Mouse (Mus musculus): ENCODE results near the gene Trim12c. TPM values are rescaled to one million over a fixed set of nuclear protein-coding genes. Genes with fewer than 3 reads are reported as not detected.

Gene Trim12c
- polyA plus RNA-seq, 1 experiment from 2014 or later, result 27.6 TPM

GRCm38 (mm10) chr7:104291638-104292400 is 61.3 kb downstream of the Trim12c start:
- Histone ChIP-seq H3K36me3 (ENCODE audit: inconsistent target) (no peaks in the 10 kb centered on the region), H3K79me2 (ENCODE audit: inconsistent target) (no peaks in the 10 kb centered on the region), H3K27ac (no peak overlapping the region), H3K4me3 (ENCODE audit: inconsistent target) (no peak overlapping the region)
- WGBS (ENCODE audit: missing documents), result 92% methylated on average over 5 of the region's 5 CpGs

DNA sequence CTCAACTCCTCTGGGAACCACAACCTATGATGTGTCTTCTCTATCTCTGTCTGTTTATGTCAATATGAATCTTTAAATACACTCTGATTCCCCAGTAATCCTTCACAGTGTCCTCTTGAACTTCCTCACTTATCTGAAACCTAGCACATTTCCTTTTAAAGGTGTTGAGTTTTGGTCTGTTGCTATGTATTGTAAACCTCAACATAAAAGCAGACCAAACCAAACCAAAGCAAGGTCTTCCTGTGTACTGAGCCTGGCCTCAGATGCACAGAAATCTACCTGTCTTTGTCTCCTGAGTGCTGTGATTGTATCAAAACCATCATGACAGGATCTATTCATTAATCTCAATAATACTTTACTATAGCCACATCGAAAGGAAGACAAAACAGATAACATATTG is 62.5 kb downstream of the Trim12c start:
- Histone ChIP-seq H3K36me3 (ENCODE audit: inconsistent target) (no peaks in the 10 kb centered on the region), H3K4me3 (ENCODE audit: inconsistent target) (no peak overlapping the region), H3K79me2 (ENCODE audit: inconsistent target) (no peaks in the 10 kb centered on the region), H3K27ac (no peak overlapping the region)
- 100% methylated on average over 1 of the region's 1 CpGs for WGBS (ENCODE audit: missing documents)

Other genes starting within 250 kb of the Trim12c start
- gene Olfr646, start 248.5 kb downstream of the Trim12c start, polyA plus RNA-seq (2018), result not detected in 3 replicates
- not detected in 3 replicates for gene Ubqln5, start 223.5 kb downstream of the Trim12c start, polyA plus RNA-seq (2018)
- gene Olfr643, start 216.0 kb downstream of the Trim12c start, polyA plus RNA-seq (2018), result not detected in 3 replicates
- gene Ubqln3, start 210.1 kb downstream of the Trim12c start, polyA plus RNA-seq (2018), result not detected in 3 replicates
- not detected in 3 replicates for gene Ubqlnl, start 202.8 kb downstream of the Trim12c start, polyA plus RNA-seq (2018)
- not detected in 3 replicates for gene Olfm5, start 188.5 kb downstream of the Trim12c start, polyA plus RNA-seq (2018)
- gene Olfr648, start 170.0 kb downstream of the Trim12c start, polyA plus RNA-seq (2018), result not detected in 3 replicates
- not detected in 3 replicates for gene Olfr649, start 157.4 kb downstream of the Trim12c start, polyA plus RNA-seq (2018)
- 0.53 to 1.6 TPM (median 0.83 TPM) in 3 replicates for gene Trim6, start 134.6 kb downstream of the Trim12c start, polyA plus RNA-seq (2018)
- gene Trim34a, start 108.9 kb downstream of the Trim12c start, polyA plus RNA-seq (2018), result 27.8 to 59.6 TPM (median 35.2 TPM) in 3 replicates
- 5.0 to 12.6 TPM (median 9.5 TPM) in 3 replicates for gene Trim5, start 65.3 kb downstream of the Trim12c start, polyA plus RNA-seq (2018)
- gene Trim12a, start 37.9 kb downstream of the Trim12c start, polyA plus RNA-seq (2018), result 29.2 to 58.7 TPM (median 53.4 TPM) in 3 replicates
- gene Trim34b, start 23.9 kb downstream of the Trim12c start, polyA plus RNA-seq (2018), result 0.25 to 0.33 TPM (median 0.26 TPM) in 3 replicates
- gene Trim30b, start 16.5 kb upstream of the Trim12c start, polyA plus RNA-seq (2018), result 1.1 to 4.5 TPM (median 1.8 TPM) in 3 replicates
- 8.9 to 43.2 TPM (median 17.1 TPM) in 3 replicates for gene Trim30c, start 47.5 kb upstream of the Trim12c start, polyA plus RNA-seq (2018)
- gene Trim30a, start 111.8 kb upstream of the Trim12c start, polyA plus RNA-seq (2018), result 101 to 215 TPM (median 103 TPM) in 3 replicates
- gene Trim30d, start 154.5 kb upstream of the Trim12c start, polyA plus RNA-seq (2018), result 39.9 to 81.2 TPM (median 40.8 TPM) in 3 replicates
- not detected in 3 replicates for gene Olfr651, start 196.8 kb upstream of the Trim12c start, polyA plus RNA-seq (2018)
- not detected in 3 replicates for gene Olfr652, start 207.5 kb upstream of the Trim12c start, polyA plus RNA-seq (2018)
- not detected in 3 replicates for gene Olfr653, start 224.0 kb upstream of the Trim12c start, polyA plus RNA-seq (2018)
- not detected in 3 replicates for gene Olfr654, start 233.7 kb upstream of the Trim12c start, polyA plus RNA-seq (2018)
- gene Olfr655, start 248.4 kb upstream of the Trim12c start, polyA plus RNA-seq (2018), result not detected in 3 replicates